Mouse (Mus musculus) left cerebral cortex, postnatal 14 days (tissue): ENCODE results near the gene 1700006A11Rik. TPM values are rescaled to one million over a fixed set of nuclear protein-coding genes. Genes with fewer than 3 reads are reported as not detected.
"Not testable (repeated sequence)": the region's sequence is repeated elsewhere in the genome, so short reads cannot be mapped to it uniquely, and the experiment has no call there.

Experiments used
- DNase-seq, 2 experiments: peaks; one replicate each; pipeline ENCODE4 v3.0.0; 2021 to 2022; ENCODE audit warnings: low spot score in 2 of 2, mixed read lengths in 1 of 2
- intact Hi-C: fragments of 180-260 bp; cut with DNase I; formaldehyde crosslinking; loops from one replicate; pipeline ENCODE4 v1.15.1; 2025
- long read RNA-seq, 2 experiments: library from polyadenylated mRNA; stranded (forward); transcript quantifications; one replicate each; pipeline ENCODE4 v2.0.0; 2021
- total RNA-seq, 2 experiments: library from RNA; stranded (reverse); gene quantifications; 2 replicates each; pipeline ENCODE4 v1.2.3; 2021

Gene 1700006A11Rik
- not detected for total RNA-seq
- long read RNA-seq, experiment 1 = 0 reads
- long read RNA-seq, experiment 2 = 0 reads

DNA sequence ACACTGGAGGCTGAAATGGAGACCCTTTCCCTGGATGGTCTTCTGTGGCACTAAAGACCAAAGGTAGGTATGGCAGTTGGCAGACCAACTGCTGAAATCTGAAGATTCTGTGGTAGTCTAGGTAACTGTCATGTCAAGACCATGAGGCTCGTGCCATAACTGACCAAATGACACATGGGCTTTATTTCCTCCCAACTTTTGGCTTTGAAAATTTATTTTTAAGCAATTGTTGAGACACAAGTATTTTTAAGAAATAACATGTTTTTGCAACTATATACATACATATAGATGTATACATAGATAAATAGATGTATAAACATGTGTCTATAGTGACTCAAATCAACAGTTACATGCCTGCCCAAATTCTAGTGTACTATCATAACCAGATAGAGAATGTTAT, at the start of gene 1700006A11Rik:
Gene 1700006A11Rik (minus strand): TSS at position 101 of the 400 bp plus-strand sequence.
- DNase-seq = no peak
- intact Hi-C loops = no loop called here

DNA sequence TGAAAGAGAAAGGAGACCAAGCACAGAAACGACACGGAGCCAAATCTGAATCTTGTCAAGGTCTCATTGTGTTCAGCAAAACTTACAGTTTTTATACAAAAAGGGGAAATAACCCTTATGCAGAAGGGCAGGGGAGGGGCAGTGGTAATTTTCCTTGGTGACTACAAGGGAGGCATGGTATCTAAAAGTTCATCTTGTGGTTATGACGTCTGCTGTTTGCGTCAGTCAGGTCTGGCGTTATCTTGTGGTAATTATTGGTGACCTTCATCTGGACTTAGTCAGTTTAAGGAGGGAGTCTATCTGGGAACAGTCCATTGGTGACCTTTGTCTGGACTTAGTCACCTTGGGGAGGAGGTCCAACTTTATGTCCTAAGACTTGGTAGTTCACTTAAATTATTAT, 48.5 kb upstream of the 1700006A11Rik start:
- intact Hi-C loops, DNase-seq: not testable (repeated sequence)

DNA sequence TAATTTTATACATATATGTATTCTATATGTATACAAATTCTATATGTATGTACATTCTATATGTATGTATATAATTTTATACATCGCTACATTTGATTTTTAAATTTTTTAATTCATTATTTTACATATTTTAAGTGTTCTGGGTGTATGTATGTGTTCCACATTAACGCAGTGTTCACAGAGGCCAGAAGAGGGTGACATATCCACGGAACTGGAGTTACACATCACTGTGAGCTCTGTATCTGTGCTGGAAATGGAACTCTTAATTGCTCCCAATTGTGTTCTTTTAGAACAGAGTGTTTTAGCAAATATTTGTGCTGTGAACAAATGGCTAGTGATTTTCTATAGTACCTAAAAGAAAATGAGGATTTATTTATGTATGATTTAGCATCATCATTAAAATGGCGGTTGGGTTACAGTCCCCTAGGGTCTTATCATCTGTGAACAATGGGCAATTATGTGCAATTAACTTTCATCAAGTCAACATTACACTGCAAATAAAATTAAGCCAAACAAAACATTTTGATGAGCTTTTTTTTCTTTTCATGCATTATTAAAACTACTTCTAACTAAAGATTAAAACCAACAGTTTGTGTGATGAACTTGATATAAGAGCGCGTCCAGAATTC, 40.4 kb upstream of the 1700006A11Rik start:
- intact Hi-C loops = no loop called here
- DNase-seq = no peak

DNA sequence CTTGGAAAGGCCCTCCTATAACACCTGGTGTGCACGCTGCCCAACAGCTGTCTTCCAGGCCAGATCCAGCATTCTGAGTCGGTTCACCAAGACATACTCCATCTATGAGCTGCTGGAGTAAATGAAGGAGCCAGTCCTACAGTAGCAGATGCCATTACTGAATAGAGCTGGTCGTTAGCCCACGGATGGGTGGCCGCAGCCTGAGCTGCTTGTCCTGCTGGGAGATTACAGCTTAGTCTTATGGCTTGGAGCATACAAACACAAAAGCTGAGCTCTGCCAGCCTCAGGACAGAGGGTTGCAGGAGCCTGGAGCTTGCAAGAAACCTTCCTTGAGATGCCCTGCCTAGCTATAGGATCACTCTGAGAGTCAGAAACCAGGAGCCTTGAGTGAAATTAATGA, 33.6 kb downstream of the 1700006A11Rik start:
- no peak for DNase-seq

DNA sequence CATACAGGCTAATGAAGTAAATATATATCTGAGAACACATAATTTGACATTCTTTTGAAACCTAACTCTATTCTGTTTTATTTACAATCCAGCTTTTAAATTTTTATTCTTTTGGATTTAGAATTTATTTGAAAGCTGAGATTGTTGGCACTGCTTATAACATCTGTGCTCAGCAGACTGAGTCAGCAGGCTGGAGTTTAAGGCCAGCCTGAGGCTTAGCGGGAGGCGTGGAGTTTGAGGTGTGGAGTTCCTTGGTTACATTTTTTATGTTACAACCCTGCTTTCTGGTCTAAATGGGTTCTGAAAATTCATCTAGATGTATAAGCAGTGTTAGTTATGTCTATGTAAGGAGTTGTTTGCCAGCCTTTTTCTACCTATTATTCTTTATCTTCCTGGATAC, 35.7 kb downstream of the 1700006A11Rik start:
- intact Hi-C loops = no loop called here
- no peak for DNase-seq

More for the DNA sequence above, 33.6 kb downstream of the 1700006A11Rik start:
- intact Hi-C loops = no loop called here

DNA sequence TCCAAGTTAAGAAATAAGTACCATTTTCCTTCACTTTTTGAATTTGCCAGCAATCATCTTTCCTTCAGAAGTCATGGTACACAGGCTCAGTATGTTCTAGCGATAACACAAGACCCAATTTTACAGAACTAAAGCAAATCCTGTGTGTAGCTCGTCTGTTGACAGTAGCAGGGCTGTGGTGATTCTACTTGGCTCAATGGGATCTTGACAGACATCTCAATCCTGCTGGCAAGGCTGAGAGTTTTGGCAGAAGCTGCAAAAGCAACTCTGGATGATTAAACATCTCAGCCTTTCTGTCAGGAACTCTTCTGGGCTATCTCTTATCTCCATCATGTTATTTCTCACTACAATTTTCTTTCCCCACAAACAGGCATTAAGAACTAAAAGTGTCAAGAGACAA, 36.2 kb downstream of the 1700006A11Rik start:
- no peak for DNase-seq
- intact Hi-C loops = no loop called here

DNA sequence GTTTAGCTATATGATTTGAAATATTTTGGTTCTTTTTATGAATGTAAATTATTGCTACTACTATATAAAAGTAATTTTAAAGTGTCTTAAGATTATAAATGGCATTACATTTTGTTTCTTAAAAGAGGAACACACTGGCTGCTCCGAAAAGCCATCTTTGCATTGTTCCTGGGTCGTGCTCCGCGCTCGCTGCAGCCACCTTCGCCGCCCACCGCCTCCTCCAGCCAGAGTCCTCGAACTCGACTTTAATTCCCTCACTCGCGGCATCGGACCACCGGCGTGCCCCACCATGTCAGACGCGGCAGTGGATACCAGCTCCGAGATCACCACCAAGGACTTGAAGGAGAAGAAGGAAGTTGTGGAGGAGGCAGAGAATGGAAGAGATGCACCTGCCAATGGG, 40.5 kb downstream of the 1700006A11Rik start:
- intact Hi-C loops, DNase-seq: not testable (repeated sequence)

DNA sequence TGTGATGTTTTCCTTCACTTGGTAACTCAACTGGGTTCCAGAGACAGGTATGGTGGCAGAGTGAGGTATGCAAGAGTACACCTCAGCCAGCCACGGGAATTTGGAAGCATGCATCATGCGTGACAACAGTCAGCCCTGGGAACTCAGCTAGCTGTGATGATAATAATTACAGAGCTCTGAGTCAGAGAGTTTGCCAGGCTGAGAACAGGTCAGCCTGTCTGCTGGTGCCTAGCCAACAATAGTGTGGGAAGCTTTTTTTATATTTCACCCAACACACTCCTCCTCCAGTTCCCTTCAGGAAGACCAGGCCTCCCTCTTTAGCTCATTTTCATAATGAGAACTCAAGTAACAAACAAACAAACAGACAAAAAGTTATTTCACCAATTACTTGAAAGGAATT, 53.8 kb downstream of the 1700006A11Rik start:
- no peak for DNase-seq
- intact Hi-C loops = no loop called here

DNA sequence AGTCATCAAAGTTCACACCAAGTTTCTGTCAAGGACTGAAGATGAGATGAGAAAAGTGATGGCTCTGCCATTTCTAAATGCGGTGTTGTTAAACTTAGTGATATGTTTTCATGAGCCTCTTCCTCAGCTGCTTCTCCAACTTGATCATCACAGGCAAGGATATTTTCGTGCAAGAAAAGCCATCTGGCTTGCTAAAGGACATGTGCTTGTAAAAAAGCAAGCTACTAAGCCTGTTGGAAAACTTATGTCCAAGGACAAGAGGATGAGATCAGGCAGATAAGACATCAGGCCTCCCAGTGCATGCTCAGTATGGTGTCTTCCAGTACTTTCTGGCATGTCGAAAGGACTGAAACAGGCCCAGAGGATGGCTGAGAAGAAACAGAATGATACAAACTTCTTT, 68.3 kb downstream of the 1700006A11Rik start:
- peak; percentile 41 to 44 for DNase-seq
- intact Hi-C loops = no loop called here

Other genes with a start within 250 kb of the 1700006A11Rik start
- 10 to 100 TPM; 17.5 to 19.7 TPM for gene Tram1l1, start 105.2 kb downstream of the 1700006A11Rik start, total RNA-seq
- gene 1700003H04Rik, start 155.1 kb upstream of the 1700006A11Rik start, total RNA-seq = not detected